Mouse (Mus musculus): ENCODE measurements around the gene Nfat5.

The Nfat5 gene

DNA sequence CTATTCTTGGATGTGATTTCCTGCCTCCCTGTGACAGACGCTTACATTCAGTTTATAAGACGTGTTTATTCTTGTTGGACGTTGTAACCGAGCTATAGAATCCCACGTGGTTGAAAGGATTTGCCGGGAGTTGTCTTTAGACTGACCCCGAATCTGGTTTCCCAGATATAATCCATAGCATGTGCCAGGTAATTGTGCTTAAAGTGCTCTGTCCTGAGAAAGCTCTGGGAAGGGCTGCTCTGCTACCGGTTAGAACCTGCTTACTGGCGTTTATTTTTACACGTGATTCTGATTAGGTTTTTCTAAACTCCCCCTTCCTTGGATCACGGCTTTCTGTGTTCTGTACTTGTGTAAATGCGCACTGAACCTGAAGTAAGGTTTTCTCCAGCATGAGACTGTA, 104.4 kb downstream of the Nfat5 start:
- no peak for DNase-seq (ENCODE audit: extremely low spot score)

DNA sequence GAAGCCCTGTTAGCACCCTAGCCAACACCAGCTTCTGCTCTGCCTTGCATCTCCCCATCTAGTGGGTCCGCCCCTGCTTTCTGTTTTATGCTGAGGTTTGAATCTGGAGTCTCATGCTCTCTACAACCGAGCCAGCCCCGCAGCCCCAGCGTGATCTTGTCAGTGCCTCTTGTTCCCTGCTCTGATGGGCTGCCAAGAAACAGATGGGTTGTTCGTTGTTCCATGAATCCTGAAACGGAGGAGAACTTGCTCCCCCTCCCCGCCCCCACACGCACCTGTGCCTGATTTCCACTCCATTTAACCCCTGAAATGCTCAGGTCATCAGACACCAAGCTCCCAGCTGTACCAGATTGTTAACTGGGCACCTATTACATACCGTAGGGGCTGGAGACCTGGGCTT, 106.2 kb downstream of the Nfat5 start:
- no peak for DNase-seq (ENCODE audit: extremely low spot score)

DNA sequence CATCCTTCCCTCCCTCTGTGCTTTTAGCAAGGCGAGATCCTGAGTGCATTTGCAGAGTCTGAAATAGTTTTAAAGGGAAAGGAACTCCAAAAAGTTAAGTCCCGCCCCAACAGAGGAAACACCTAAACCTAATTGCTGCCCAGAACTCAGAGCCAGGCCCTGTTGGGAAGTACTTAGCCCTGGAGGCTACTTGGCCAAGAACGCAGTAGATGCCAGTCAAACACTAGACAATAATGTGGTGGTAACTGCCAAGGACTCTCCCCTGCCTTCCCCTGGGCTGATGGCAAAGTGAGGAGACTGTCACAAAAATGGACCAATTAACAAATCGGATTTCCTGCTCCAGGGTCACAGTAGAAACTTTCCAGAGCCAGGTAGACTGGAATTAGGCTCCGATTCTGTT, 108.6 kb downstream of the Nfat5 start:
- no peak for DNase-seq (ENCODE audit: extremely low spot score)

DNA sequence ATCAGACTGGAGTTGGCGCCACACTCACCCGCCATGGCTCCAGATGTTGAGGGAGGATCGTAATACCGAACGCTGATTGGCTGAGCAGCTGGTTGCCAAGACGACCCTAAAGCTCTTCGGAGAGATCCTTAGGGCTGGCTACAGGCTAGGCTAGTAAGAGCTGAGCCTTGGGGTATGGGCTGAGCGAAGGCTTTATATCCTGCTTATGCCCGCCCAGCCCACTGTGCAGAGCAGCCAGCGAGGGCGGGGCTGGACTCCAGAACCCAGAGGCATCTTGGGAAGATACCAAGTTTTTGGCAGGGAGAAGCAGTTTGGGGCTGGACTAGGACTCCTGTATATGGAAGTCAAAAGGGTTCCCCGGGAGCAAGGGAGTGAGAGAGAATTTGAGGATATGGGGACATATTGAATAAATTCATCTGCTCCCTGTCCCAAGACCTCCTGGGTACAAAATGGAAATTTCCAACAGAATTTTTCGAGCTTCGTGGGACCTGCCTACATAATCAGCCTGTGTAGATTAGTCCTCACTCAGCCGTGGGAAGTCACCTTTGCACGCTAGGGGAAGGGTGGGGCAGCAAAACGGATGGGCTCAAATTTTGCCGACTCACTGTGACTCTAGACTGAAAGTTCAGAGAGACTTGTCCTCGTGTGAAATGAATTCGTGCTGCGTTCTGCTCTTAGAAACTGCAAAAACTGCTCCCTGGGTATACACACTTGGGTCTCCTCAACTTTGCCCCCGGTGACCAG, 109.9 kb downstream of the Nfat5 start, which contains the start of gene Nqo1:
TSS of gene Nqo1 (minus strand) at position 169 of the 744 bp plus-strand sequence.
- DNase-seq (ENCODE audit: extremely low spot score), result peak; percentile 79

DNA sequence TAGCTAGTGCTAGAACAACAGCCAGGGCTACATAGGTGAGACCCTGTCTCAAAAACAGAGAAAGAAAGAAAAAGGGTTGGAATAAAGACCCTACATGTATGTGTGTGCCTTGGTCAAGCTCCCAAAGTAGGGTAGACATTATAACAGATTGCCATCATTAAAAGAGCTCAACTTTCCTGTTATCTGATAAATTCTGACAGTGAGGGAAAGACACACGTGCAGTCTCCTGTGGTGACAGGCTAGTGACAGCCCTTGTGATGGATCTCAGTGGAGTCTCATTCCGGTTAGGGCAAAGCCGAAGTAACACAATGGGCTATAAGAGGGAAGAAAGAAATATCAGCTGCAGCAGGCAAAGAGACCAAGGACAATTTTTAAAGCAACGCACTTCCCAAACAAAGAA, 110.8 kb downstream of the Nfat5 start:
- DNase-seq (ENCODE audit: extremely low spot score), result no peak

DNA sequence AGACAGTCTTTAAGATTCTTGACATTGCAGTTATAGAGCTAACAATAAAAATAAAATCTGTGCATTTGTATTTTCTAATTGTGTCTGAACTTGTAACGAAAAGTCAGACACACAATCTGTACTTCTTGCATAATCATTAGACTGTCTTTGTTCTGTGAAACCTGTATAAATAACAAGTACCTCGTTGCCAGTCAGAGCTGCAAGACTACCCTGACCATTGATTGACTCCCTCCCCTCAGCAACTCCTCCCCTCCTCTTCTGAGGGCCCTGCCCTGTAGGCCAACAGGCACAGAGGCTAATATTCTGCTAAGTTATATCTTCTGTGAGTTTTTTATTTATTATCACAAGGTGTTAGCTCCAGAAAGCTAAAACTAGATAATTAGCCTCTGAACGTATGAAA, 112.7 kb downstream of the Nfat5 start:
- no peak for DNase-seq (ENCODE audit: extremely low spot score)

DNA sequence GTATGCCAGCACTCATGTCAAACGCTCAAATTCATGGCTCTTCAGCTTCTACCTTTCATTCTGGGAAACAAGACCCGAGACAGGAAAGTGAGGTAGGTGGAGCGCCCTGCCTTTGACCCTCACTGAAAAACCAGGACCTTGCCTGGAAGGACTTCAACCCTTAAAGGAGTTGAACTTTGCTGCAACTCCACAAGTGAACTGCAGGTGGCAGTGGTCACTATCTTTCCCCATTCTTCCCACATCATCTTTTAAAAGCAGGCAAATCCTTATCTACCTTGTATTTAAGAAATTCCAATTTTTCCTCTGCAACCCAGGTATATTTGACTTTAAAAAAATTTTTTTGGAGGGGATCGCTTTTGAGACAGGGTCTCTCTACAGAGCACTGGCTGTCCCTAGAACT, 118.1 kb downstream of the Nfat5 start:
- DNase-seq (ENCODE audit: extremely low spot score), result no peak

DNA sequence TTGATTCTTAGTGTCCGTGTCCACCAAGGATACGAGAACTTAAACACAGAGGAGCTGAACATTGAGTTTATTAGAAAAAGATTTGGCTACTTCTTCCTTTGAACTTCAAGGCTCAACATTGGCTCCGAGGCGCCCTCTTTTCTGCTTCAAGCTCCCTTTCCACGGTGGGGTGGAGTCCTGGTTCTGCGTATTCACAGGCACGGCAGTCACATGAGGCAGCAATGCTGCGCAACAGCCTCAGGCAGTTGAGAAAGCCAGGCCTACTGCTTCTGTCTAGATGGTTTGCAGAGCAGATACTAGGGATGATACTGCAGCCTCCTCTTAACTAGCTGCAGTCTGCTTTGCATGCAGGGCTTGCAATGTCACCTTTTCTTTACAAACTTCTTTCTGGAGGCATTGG, 119.3 kb downstream of the Nfat5 start:
- DNase-seq (ENCODE audit: extremely low spot score), result no peak

DNA sequence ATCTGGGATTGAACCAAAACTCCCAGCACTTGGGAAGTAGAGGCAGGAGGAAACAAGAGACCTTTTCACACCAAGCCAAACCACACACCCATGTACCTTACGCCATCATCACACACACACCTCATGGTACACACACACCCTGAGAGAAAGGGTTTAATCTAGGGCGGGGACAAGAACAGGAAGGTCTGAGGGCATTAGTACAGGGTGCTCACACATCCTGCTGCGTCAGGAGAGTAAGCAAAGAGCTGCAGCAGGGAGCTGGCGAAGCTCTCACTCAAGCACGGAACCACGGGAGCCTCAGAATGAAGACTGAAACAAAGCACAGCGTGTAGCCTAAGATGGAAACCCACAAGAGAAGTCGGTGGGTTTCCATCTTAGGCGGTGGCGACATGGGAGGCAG, 120.6 kb downstream of the Nfat5 start:
- no peak for DNase-seq (ENCODE audit: extremely low spot score)

DNA sequence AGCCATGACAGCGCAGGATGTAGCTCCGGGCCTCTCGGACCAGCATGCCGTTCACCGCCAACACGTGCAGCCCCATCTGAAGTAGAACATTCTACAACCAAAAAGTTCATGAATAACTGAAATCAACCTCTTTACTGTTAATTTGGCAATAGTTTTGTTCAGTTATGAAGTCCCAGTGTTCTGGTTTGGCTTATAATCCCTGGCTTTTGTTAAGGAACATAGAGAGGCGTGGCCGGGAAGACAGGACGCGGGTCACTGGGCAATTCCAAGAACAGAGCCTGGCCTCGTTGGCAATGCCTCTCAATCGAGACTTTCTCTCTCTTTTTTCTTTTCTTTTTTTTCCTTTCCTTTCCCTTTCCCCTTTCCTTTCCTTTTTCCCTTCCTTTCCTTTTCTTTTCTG, 123.7 kb downstream of the Nfat5 start:
- no peak for DNase-seq (ENCODE audit: extremely low spot score)

DNA sequence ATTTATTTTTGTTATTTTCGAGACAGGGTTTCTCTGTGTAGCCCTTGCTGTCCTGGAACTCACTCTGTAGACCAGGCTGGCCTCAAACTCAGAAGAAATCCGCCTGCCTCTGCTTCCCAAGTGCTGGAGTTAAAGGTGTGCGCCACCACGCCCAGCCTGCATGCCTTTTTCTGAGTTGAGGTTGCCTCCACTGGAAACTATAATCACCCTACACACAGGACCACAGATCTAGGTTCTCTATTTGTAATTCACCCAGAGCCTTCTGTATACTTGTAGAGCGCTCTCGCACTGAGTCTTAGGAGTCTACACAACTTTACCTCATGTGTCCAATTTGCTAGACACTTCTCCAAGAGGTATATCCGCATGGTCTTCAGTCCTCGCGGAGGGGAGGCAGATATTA, 130.9 kb downstream of the Nfat5 start:
- DNase-seq (ENCODE audit: extremely low spot score), result no peak

DNA sequence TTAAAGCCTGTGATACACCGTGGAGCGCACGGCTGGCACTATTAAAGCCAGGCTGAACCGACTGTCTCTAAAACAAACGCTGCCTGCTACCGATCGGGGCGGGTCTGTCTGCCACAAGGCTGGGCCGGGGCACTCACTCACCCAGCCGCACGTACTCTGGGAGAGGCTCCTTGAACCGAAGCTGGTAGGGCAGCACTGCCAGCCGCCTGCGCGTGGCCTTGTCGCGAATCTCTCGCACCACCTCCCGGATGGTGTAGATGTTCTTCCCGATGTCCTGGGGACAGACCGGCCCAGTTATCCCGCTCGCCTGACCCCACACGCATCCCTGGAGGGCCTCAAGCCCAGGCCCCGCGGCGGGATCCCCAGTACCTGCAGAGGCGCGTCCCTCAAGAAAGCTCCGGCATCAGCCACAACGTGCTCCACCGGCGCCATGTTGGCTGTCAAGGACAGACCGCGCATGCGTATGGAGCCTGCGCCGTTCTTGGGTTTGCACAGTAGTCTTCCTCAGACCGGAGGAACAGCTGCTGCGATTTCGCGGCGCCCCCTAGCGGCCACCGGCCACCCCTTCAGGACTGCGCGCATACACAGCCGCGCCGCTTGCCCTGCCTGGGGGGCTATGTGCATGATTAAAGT, 131.4 kb downstream of the Nfat5 start, which contains the start of gene Nob1:
TSS of gene Nob1 (minus strand) at position 455 of the 633 bp plus-strand sequence.
- peak; percentile 95 for DNase-seq (ENCODE audit: extremely low spot score)

DNA sequence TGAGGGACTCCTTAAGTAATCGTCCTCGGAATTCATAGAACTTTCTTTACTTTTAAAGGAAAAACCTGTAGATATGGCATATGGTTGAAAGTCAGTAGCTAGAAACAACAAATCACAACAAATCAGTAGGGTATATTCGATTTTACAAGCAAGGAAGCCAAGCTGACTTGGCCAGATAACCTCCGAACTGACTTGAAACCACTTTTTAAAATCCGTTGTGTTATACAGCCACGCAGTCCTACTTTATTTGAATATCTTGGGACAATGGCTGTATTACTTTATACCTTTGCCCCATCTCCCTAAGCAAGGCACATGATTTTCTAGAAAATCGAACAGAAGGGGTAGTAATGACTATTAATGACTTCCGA, 131.9 kb downstream of the Nfat5 start:
- no peak for DNase-seq (ENCODE audit: extremely low spot score)

All from embryo, embryonic 9.5 days (tissue).